Mouse (Mus musculus) lung, embryonic 15.5 days (tissue): Measurements from ENCODE around the gene Fbxw4. TPM values are rescaled to one million over a fixed set of nuclear protein-coding genes. Genes with fewer than 3 reads are reported as not detected.

Experiments
- ATAC-seq: fragments of 200-750 bp; cut with Nextera tagmentation; 2 replicates; pipeline ENCODE4 v1.8.0; 2017; ENCODE audit warnings: moderate number of reproducible peaks, borderline replicate concordance; ENCODE audit not compliant: low FRiP score, low TSS enrichment; ENCODE audit errors: extremely low read depth
- H3K27ac ChIP-seq: fragments of 300-500 bp; sonication (generic); 2 replicates; pipeline ENCODE4 v1.5.1; 2015; ENCODE audit warnings: moderate library complexity, mild to moderate bottlenecking, inconsistent platforms
- H3K27me3 ChIP-seq: fragments of 300-500 bp; sonication (generic); 2 replicates; pipeline ENCODE4 v1.6.1; 2015; ENCODE audit warnings: inconsistent platforms
- H3K36me3 ChIP-seq: fragments of 300-500 bp; sonication (generic); 2 replicates; pipeline ENCODE4 v1.6.1; 2015; ENCODE audit warnings: inconsistent platforms
- H3K4me1 ChIP-seq: fragments of 300-500 bp; sonication (generic); 2 replicates; pipeline ENCODE4 v1.6.1; 2015; ENCODE audit warnings: inconsistent platforms
- H3K4me2 ChIP-seq: fragments of 300-500 bp; sonication (generic); 2 replicates; pipeline ENCODE4 v1.6.1; 2015; ENCODE audit warnings: inconsistent platforms, mild to moderate bottlenecking, moderate library complexity
- H3K4me3 ChIP-seq: fragments of 300-500 bp; sonication (generic); 2 replicates; pipeline ENCODE4 v1.5.1; 2015; ENCODE audit warnings: mild to moderate bottlenecking, inconsistent platforms
- H3K9ac ChIP-seq: fragments of 300-500 bp; sonication (generic); 2 replicates; pipeline ENCODE4 v1.6.1; 2015; ENCODE audit warnings: inconsistent platforms
- H3K9me3 ChIP-seq: fragments of 300-500 bp; sonication (generic); 2 replicates; pipeline ENCODE4 v1.6.1; 2016; ENCODE audit warnings: inconsistent platforms
- WGBS: fragments of 180-500 bp; shearing (Covaris S2); methylation state at CpG from one replicate; pipeline ENCODE4 v1.1.7; 2015; 5-methylcytosine and 5-hydroxymethylcytosine counted together
- polyA plus RNA-seq: library from polyadenylated mRNA; unstranded; fragments of >200 nt; fragmentation: Nextera tagmentation; extraction: Ambion mirVana; gene quantifications from 2 replicates; pipeline ENCODE4 v1.2.1, GENCODE M21; 2015

The Fbxw4 gene
- polyA plus RNA-seq, 1 experiment from 2014 or later, result 5.6 TPM

DNA sequence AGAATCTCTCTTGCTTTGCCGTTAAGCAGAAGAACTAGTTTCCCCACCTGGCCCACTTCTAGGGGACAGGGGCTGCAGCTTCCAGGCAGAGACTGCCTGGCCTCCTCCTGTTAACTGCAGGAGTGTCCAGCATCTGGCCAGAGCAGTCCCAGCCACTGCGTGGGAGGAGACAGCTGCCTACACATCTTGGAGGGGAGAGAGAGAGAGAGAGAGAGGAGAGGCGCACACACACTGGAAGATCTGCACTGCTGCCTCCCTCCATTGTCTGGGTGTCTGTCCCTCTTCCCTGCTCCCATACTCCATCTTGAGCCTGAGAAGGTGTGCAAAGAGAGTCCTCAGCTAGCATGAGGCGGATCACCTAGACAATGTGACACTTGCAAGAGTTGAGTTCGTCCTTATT is 130.8 kb downstream of the Fbxw4 start:
- peak overlapping the region; percentile 55; the same call in 1 of the 2 replicates for H3K27ac ChIP-seq
- H3K4me1 ChIP-seq, result peaks cover 10% of the 10 kb centered on the region
- H3K36me3 ChIP-seq, result peaks cover 15% of the 10 kb centered on the region; the same call in 1 of the 2 replicates
- H3K9ac ChIP-seq, result no peak overlapping the region
- no peak overlapping the region for H3K4me2 ChIP-seq
- ATAC-seq, result no peak
- no peaks in the 10 kb centered on the region for H3K27me3 ChIP-seq
- WGBS, result 79% methylated on average over 5 of the region's 5 CpGs
- no peak overlapping the region for H3K4me3 ChIP-seq
- H3K9me3 ChIP-seq, result no peaks in the 10 kb centered on the region

Other genes starting within 250 kb of the Fbxw4 start
- 17.6 and 19.9 TPM in 2 replicates for gene Poll, start 99.8 kb downstream of the Fbxw4 start, polyA plus RNA-seq
- gene Gm17018, start 99.7 kb downstream of the Fbxw4 start, polyA plus RNA-seq, result 44.1 and 47.0 TPM in 2 replicates
- not detected in 2 replicates for gene Fgf8, start 82.6 kb upstream of the Fbxw4 start, polyA plus RNA-seq
- 17.0 and 17.2 TPM in 2 replicates for gene Npm3, start 89.3 kb upstream of the Fbxw4 start, polyA plus RNA-seq
- 44.7 and 51.9 TPM in 2 replicates for gene Mgea5, start 123.5 kb upstream of the Fbxw4 start, polyA plus RNA-seq
- gene Kcnip2, start 155.7 kb upstream of the Fbxw4 start, polyA plus RNA-seq, result 2.6 and 3.3 TPM in 2 replicates